ENCODE assay signal across 20 mouse cellular contexts in genomic region chr16:24094566-24094965, GRCm38 (mm10).
DNase-seq lines count a peak whose midpoint lies in the region; ATAC-seq and TF ChIP-seq lines count a peak whose summit lies in the region.
"Had no signal": no experiment of that assay in that cellular context is flagged by ENCODE, and none has a peak within 500 bp of the region (broad histone marks: within the 10 kb centered on the region; RNA-seq: fewer than 3 reads in every experiment).

No protein-coding gene starts in this region.

- 89% methylated on average over 6 of the region's 6 CpGs for WGBS in limb, embryonic 10.5 days
- WGBS in forebrain, embryonic 13.5 days: 97% methylated on average over 6 of the region's 6 CpGs

- in situ Hi-C loops in Patski (cut with MboI; ENCODE audit: low pct_unique_long_range_greater_than_20kb): no loop called here

- no peaks in the 10 kb centered on the region for H3K4me1 ChIP-seq in limb, embryonic 10.5 days
- no peaks in the 10 kb centered on the region for H3K4me1 ChIP-seq in forebrain, embryonic 13.5 days
- H3K4me1 ChIP-seq: embryonic facial prominence, embryonic 15.5 days; heart, embryonic 12.5 days; hindbrain, embryonic 10.5 days; intestine, embryonic 15.5 days had no signal

- no peak overlapping the region for H3K4me3 ChIP-seq in limb, embryonic 10.5 days
- H3K4me3 ChIP-seq in forebrain, embryonic 13.5 days: no peak overlapping the region
- H3K4me3 ChIP-seq: embryonic facial prominence, embryonic 15.5 days; heart, adult 2 months; heart, embryonic 12.5 days; hindbrain, embryonic 10.5 days; intestine, embryonic 15.5 days had no signal

- no peaks in the 10 kb centered on the region for H3K9me3 ChIP-seq in limb, embryonic 10.5 days (replicated peaks)
- H3K9me3 ChIP-seq in forebrain, embryonic 13.5 days (replicated peaks): 0 out of 2 replicates have a peak, but pooled peaks cover 4% of the 10 kb centered on the region
- H3K9me3 ChIP-seq: embryonic facial prominence, embryonic 15.5 days; hindbrain, embryonic 10.5 days; intestine, embryonic 15.5 days had no signal

- no peak overlapping the region for H3K4me2 ChIP-seq in forebrain, embryonic 13.5 days
- H3K4me2 ChIP-seq: embryonic facial prominence, embryonic 15.5 days; heart, embryonic 12.5 days; hindbrain, embryonic 14.5 days; intestine, embryonic 15.5 days had no signal

- H3K9ac ChIP-seq in forebrain, embryonic 13.5 days: no peak overlapping the region
- H3K9ac ChIP-seq: embryonic facial prominence, embryonic 15.5 days; heart, embryonic 12.5 days; hindbrain, embryonic 14.5 days; intestine, embryonic 15.5 days had no signal

- ATAC-seq in Patski: no peak
- no peak for ATAC-seq in forebrain, embryonic 13.5 days
- ATAC-seq: activated CD4-positive, CD25-positive, alpha-beta regulatory T cell, adult 4 months; forebrain, embryonic 16.5 days; intestine, embryonic 15.5 days had no signal

- no peaks in the 10 kb centered on the region for H3K36me3 ChIP-seq in limb, embryonic 10.5 days
- no peaks in the 10 kb centered on the region for H3K36me3 ChIP-seq in forebrain, embryonic 13.5 days (ENCODE audit: poor library complexity, severe bottlenecking)
- H3K36me3 ChIP-seq: embryonic facial prominence, embryonic 15.5 days; heart, embryonic 12.5 days; hindbrain, embryonic 10.5 days; intestine, embryonic 15.5 days had no signal

- no peak for TF ChIP-seq CTCF in Patski (IDR thresholded peaks at IDR 0.05)

- H3K27me3 ChIP-seq in Patski: no peaks in the 10 kb centered on the region
- H3K27me3 ChIP-seq in limb, embryonic 10.5 days (ENCODE audit: low read depth, poor library complexity, severe bottlenecking): no peaks in the 10 kb centered on the region
- H3K27me3 ChIP-seq in forebrain, embryonic 13.5 days: no peaks in the 10 kb centered on the region
- H3K27me3 ChIP-seq: embryonic facial prominence, embryonic 15.5 days; heart, embryonic 12.5 days; intestine, embryonic 15.5 days had no signal

- POLR2A ChIA-PET in Patski (lab: Charles Lee): no interaction called here

- no peak overlapping the region for H3K27ac ChIP-seq in limb, embryonic 10.5 days
- H3K27ac ChIP-seq in forebrain, embryonic 13.5 days: no peak overlapping the region
- H3K27ac ChIP-seq: embryonic facial prominence, embryonic 15.5 days; heart, adult 2 months; hindbrain, embryonic 10.5 days; hindbrain, embryonic 14.5 days; intestine, embryonic 15.5 days had no signal

- CTCF ChIA-PET in Patski (lab: Charles Lee): interaction anchor here (1.2 to 2.0 kb wide), 2 partner anchors 13 to 16 kb away, joined by 3 to 6 read pairs; no protein-coding TSS in a partner anchor

- DNase-seq in 3134 (ENCODE audit: extremely low read depth, insufficient read length, low spot score) (peak; percentile 35), 3T3-L1 (ENCODE audit: low read depth, low spot score) (peak; percentile 58), Patski (ENCODE audit: low read depth, low spot score) (peak; percentile 19), MN1 (ENCODE audit: low spot score) (no peak)
- peak; percentile 15 for DNase-seq in limb, embryonic 10.5 days (ENCODE audit: low spot score)
- DNase-seq: adrenal gland, adult 2 months; adrenal gland, postnatal 25 days; cerebellum, adult 2 months; cerebellum, postnatal 10 days; embryo, embryonic 11 days; gastrocnemius, postnatal 10 days; heart, adult 2 months had no signal
